Mouse (Mus musculus) T-cell, adult 2 months (primary cell): ENCODE data around the gene Edc4.

Source experiments
- DNase-seq: peaks from one replicate; pipeline ENCODE4 v3.0.0; 2022; ENCODE audit warnings: low spot score

The Edc4 gene

DNA sequence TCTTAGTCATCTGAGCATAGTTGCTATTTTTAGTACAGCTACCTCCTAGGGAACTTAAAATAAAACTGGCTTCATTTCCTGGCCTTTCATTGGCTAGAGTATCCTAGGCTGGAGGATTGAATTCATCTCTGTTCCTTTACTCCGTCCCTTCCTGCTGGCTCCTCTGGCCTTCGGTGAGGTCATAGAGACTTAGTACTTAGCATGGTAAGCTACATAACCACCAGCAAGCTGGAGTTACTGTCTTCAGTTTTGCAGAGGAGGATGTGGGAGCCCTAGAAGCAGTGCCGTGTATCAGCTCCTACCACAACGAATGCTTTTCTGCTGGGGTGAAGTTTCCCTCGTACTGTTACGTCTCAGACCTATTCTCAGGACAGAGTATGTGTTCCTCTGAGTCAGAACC, 6.4 kb upstream of the Edc4 start:
- DNase-seq, result no peak

DNA sequence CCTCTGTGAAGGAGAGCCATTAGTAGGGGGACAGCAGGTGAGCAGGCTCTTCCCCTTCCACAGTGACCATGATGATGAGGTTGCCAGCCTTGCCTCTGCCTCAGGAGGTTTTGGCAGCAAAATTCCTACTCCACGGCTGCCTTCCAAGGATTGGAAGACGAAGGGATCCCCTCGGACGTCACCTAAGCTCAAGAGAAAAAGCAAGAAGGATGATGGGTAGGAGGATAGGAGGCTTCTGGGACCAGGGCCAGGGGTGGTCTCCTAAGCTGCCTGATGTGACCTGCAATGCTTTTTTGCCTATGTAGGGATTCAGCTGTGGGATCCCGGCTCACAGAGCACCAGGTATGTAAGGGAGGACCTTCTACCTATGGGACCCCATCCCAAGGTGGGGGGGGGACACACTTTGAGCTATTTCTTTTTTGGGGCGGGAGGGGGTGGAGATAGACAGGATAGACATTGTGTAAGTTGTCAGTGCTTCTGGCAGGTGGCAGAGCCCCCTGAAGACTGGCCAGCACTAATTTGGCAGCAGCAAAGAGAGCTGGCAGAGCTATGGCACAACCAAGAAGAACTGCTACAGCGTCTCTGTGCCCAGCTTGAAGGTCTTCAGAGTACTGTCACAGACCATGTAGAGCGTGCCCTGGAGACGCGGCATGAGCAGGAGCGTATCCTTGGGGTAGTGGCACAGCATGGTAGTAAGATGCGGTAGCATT, 9.2 kb downstream of the Edc4 start:
- no peak for DNase-seq

DNA sequence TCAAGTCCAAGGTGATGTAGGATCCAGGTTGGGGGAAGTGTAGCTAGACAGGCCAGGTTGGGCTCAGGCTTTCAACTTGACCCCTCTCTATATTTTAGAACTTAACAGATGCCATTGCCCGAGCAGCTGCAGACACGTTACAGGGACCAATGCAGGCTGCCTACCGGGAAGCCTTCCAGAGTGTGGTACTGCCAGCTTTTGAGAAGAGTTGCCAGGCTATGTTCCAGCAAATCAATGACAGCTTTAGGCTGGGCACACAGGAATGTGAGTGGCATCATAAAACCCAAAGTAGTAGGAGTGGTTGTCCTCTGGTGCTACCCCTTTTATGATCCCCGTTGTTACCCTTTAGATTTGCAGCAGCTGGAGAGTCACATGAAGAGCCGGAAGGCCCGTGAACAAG, 10.2 kb downstream of the Edc4 start:
- no peak for DNase-seq

DNA sequence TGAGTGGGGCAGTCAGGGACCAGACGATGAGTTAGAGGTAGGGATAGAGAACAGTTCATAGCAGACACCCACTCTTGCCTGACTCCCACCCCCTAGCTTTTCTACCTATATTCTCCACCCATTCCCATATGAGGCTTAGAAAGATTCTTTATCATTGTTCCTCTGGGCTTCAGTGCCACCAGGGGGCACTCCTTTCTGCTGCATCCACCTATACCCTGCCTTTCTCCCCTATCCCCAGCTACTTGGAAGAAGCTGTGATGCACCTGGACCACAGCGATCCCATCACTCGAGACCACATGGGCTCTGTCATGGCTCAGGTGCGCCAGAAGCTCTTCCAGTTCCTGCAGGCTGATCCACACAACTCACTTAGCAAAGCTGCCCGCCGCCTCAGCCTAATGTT, 11.8 kb downstream of the Edc4 start:
- peak; percentile 19 for DNase-seq

DNA sequence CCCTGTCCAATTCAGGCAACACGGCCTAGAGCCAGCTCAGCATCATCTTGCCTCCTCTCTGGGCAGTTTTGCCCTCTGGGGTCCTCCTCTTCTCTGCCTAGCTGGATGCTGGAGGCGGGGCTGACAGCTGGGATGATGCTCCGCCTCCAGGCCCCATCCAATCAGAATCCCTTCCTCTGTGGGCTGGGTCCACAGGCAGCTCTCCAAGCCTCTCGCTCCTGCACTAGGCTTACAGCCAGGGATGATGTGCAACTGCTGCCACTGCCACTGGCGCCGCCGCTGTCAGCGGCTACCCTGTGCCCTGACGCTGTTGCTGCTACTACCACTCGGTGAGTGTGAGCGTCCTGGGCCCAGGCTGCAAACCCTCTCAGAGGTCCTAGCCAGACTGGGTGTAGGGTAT, 12.7 kb downstream of the Edc4 start, which contains the start of gene Nrn1l:
TSS of gene Nrn1l (plus strand) at position 229 of the 400 bp plus-strand sequence.
- DNase-seq, result no peak

DNA sequence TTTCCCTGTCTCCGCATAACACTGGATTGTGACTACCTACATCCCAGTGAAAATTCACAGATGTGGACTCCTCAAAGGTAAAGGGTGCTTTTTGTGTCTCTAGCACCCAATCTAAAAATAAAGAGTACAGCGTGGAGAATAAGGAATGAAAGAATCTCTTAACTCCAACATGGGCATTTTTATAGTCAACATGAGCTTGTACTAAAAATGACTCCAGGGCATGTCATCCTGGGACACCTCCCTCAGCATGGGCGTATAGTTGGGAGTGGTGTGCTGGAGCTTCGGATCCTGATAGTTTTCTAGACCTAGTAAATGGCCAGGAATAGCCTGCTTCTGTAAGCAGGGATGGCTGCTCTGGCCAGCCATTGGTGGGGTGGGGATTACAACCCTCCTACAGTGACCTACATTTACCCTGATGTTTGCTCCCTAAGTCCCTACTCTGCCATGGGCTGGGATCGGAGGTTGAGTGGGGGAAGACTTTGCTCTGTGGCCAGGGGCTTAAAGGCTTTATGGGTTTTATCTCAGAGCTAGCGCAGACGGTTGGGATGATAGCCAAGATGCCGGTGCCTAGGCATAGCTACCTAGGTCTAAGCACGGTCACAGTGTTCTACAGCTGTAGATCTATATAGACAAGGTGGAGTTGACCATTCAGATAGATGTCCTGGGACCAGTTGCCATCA, 17.3 kb downstream of the Edc4 start:
- no peak for DNase-seq

DNA sequence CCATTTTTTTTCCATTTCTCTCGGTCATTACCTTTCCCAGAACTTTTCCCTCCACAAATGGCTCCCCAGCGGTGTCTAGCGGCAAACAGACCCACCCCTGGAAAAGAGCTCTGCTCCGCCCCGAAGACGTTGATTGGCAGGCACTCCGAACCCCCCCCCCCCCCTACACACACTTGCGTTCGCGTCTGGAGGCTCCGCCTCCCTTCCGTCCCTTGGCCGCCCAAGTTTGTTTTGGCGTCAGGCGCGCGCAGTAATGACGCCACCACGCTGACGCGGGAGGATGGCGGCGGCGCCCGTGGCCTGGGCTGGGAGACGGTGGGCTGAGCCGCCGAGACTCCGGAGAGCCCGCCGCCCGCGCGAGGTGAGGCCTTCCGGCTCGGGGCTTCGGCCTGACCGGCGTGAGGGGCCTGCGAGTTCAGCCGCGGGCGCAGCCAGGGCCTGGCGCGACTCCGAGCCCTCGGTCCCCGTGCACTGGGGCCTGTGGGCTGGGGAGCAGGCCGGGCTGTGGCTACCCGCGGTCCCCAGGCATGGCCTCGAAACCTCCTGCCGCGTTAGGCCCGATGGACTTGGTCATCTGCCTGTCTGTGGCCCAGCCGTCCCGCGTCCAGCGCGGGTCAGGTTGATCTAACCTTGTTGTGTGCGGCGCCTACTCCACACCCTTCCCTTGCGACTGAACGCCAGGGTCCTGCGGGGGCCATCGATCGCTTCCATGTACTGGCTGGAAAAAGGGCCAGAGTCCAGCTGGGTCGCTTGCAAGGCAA, 19.7 kb downstream of the Edc4 start, which contains the start of gene Pskh1:
TSS of gene Pskh1 (plus strand) at position 262 of the 761 bp plus-strand sequence.
- DNase-seq, result peak; percentile 93

DNA sequence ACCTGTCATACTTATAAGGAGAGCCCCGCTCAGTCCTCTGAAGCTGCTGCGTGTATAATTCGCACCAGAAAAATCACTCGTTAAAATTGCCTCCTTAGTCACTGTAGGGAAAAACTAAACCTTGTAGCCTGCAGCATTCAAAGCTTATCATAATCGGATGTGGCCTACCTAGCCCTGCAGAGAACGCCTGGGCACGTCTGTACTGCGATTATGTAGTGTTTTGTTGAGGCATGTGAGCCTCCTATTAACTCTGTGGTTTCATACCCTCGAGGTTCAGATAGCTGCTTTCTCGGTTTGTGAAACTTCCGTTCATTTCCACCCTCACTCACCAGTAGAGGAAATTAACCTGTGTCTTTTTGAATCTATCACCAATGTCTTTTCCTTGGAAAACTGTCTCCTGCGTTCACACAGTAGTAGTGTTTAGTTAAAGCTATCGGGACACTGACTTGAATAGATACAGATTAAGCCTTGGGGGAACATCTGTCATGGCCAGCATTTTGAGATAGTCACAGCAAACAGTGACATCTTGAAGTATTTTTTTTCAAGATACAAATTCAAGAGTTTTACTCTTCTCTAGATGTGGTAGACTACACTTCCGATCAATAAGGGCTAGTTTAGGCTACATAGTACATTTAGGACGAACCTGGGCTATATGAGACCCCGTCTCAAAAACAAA, 20.4 kb downstream of the Edc4 start:
- DNase-seq, result peak; percentile 79

DNA sequence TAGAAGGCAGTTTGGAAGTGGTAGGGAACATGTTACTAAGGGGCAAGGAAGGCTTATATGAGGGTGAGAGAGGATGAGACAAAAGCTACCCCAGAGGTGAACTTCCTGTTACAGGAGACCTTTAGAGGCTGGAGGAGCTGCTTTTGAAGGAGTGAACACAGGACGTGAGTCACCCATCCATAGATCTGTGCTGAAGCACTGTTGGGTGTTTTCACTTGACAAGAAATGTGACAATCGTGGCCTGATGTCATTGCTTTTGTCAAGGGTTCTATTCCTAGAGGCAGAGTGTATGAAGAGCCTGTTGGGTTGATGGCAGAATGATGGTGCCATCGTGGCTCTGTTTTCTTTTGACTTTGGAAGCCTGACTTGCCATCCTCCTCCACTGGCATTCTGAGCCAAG, 38.7 kb downstream of the Edc4 start:
- peak; percentile 48 for DNase-seq

DNA sequence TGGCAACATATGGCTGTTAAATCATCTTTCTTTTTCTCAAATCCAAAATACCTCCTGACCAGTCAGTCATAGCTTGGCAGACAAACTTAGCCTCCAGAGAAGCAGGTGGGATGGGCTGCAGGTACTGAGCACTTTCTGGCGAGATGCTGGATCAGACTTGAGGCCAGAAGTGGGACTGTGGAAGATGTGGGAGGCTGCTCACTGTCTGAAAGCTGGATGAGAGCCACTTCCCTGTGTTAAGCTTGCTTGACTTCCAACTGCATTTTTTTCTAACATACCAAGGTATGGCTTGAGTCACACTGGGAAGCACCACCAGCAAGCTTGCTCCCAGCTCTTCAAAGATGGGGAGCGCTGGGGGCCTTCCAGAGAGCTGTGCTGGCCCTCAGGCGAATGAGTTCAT, 44.4 kb downstream of the Edc4 start:
- no peak for DNase-seq

DNA sequence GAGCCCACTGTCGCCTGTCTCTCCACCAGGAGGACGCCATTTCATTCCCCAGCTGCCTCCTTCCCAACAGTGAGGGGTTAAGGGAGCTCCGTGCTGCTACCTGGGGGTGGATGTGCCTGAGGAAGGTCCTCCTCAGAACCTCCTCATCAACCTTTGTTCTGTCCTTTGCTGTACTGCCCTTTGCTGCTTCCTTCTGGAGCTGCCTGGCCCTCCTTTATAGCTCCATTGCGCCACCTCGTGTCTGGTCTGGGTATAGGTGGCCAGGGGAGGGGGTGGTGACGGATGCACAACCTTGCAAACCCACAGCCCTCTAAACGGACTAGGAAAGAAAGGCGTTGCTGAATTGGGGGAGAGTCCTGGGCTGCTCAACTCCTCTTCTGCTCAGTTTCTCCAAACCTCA, 49.9 kb downstream of the Edc4 start:
- DNase-seq, result peak; percentile 84

DNA sequence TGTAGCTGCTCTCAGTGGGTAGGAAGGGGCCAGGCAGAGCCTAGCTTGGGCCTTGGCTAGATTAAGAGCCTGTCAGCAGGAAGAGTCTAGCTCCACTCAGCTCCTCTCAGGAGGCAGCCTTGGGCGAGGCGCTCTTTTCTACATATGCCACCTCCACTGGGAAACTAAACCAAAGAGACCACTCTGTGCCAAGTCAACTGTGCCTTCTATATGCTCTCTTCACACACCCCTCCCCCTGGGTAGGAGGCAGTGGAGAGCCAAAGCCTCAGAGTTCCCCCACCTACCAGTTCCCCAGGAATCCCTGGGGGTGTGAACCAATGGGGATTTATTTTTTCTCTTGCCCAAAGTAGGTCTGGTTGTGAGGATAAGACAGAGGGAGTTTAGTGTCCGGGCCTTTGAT, 50.6 kb downstream of the Edc4 start:
- no peak for DNase-seq

DNA sequence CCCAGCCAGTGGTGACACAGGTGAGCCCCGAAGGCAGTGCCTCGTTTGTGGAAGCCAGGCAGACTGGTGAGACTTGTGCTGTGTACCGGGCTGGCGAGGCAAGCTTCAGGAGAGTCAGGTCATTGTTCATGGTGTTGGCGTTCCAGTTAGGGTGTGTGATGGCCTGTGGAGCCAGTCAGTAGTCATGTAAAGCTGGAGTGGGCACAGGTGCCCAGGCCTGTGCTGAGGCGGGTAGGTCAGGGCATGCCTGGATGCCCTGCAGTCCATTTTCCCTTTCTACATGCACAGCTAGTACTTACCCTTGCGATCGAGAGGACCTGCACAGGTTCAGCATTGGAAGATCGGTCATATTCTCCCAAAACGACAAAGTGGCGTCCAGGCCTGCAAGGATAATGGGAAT, 51.8 kb downstream of the Edc4 start:
- DNase-seq, result no peak

DNA sequence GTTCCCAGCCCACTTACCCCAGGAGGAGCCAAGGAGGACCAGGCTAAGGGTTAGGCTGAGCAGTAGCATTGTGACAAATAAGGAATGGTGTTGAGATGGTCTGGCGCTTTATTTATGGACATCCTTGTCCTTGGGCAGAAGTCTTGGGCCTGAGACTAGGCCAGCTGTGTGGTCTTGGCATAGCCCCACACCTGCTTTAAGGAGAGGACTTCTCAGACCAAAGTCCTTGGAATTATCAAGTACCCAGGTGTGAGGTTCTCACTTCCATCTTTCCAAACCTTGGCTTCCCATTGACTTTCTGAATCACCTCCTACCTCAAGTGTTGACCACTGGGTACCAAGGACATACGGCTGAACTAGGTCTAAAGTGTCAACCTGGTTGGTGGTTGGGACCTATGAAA, 53.1 kb downstream of the Edc4 start, which contains the start of gene Ctrl:
TSS of gene Ctrl (minus strand) at position 101 of the 400 bp plus-strand sequence.
- no peak for DNase-seq

DNA sequence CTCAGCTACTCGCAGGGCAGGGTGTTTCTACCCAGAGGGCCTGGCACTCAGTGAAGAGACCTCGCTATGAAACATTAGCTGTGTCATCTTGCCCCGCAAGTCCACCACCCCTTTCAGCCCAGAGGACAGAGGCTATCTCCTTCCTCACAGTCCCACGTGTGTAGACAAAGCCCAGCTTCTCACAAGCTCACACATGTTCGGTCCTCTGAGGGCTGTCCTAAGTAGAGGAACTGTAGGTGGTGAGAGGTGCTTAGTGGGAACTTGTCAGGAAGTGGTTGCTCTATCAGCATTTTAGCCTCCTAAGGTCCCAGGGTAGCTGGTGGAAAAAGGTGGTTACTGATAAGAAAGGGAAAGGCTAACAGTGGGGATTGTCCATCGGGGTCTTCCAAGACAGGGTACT, 54.4 kb downstream of the Edc4 start:
- DNase-seq, result no peak

DNA sequence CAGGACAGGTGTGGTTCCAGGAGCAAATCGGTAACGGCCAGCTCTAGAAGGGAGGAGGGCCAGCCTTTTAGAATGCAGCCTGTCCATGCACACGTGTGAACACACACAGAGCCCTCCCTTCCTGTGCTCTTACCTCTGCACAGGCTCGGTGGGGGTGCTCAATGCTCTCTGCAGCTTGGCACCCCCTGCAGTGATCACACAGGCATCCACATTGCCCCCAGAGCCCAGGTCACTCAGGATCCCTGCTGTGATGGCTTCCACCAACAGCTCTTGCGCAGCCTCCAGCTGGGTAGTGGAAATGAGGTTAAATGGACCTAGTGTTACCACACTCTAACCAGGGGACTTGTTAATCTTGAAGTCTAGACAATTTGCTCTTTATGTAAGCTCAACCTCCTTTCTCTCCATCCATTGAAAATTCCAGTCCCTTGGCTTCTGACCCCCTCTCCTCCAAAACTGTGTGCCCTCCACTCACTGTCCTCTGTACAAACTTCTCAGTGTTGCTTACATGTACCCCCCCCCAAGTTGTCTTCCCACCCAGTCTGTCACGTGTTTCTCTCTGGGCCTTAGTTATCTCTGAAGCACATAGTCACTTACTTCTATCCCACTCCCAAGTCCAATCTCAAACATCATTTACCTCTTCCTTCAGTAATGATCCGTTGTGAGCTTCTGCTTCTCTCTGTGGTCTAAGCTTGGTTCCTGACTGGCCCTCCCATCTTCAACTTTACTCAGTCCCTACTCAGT, 55.4 kb downstream of the Edc4 start:
- DNase-seq, result no peak

DNA sequence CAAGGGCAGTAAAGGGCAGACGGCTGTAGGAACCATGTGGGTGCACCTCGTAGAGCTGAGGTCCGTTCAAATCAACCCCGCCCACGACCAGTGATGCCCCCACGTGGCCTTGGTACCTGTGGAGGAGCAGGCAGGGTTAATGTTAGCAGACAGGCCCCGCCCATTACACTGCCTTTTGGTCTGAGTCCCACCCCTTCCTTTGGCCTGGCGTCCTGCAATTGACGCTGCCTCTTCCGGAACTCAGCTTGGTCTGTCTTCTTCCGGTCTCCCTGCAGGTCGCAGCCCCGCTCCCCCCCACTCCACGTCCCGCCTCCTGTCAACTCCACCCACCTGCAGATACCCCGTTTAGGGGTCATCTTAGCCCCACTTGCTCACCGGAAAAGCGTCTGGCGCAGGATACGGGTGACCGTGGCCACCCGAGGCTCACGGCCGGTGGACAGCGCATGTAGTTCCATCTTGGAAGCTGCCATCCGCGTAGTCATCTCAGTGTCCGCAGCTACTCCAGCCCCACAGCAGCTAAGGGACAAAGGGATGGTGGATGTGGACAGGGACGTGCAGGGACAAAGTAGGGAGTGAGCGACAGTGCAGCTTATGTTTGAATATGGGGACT, 56.3 kb downstream of the Edc4 start:
- DNase-seq, result peak; percentile 59

DNA sequence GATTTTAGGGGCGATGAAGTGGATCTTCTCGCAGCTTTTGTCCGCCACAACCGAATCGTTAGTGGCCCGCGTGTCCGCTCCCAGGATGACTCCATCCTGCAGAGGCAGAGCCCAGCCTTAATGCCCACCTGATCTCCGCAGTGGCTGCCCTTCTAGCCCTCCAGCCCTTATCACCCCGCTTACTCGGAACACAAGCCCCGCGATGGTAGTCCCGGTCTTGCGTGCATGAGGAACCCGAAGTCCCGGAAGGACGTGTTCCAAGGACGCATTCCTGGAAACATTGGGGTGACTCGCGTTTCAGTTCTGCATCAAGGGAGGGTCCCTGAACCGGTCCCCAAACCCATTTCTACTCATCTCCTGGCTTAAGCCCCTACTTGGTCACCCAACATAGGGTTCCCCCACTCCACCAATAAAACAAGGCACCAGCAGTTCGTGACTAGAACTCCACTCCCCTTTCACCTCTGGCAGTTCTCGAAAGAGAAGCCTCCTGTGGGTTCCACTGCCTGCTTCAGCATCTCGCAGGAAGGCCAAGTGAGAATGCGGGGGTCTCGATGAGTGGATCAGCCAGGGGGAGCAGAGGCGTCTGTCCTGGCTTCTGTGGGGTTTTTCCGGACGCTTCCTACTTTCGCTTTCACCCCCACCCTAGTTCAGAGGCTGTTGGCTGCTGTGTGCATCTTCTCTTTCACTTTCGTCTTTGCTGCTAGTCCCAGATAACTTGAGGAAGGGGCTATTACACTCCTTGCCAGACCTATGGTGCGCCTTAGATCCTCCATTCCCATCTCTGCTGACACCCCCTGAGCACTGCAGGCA, 57.0 kb downstream of the Edc4 start:
- DNase-seq, result peak; percentile 68

DNA sequence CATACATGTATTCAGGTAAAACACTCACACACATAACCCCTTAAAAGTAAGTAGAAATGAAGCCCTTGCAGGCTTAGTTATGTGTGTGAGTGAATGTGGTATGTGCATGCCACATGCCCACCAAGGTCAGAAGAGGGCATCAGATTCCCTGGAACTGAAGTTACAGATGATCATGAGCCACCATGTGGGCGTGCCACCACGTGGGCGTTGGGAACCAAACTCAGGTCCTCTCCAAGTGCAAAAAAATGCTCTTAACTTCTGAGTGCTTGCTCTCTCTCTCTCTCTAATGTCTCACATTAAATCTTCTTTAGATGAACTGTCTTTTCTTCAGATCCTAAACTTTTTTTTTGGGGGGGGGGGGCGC, 57.6 kb downstream of the Edc4 start, which contains the start of gene Psmb10:
TSS of gene Psmb10 (minus strand) at position 139 of the 364 bp plus-strand sequence.
- no peak for DNase-seq

DNA sequence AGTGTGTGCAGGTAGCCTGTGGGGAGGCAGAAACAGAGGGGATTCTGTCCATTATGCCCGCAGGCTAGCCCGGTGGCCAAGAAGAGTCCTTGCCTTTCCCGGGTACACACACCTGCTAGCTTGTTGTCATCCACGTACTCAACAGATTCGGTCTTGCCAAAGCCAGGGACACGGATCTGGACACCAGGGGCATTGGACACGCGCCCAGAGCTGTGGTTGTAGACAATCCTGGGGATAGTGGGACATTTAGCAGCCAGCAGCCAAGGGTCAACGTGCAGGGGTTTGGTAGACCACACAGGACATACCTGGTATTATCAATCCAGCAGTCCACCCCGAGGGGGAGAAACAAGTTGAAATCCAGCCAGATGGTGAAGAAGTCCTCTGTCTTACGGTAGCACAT, 61.3 kb downstream of the Edc4 start:
- DNase-seq, result no peak
